Mouse (Mus musculus) lung, adult 2 months (tissue): ENCODE results near the gene Kat2a. TPM values are rescaled to one million over a fixed set of nuclear protein-coding genes. Genes with fewer than 3 reads are reported as not detected.

Source experiments
- DNase-seq: peaks from one replicate; pipeline ENCODE4 v3.0.0; 2022
- H3K4me1 ChIP-seq: fragments of 200-500 bp; 2 replicates; pipeline ENCODE4 v1.6.1; 2011; ENCODE audit warnings: low read length; ENCODE audit not compliant: control insufficient read depth, insufficient read depth
- H3K4me3 ChIP-seq: fragments of 200-500 bp; replicated peaks from 2 replicates; pipeline ENCODE3; 2011; ENCODE audit warnings: low read depth, mild to moderate bottlenecking, control low read depth, low read length; ENCODE audit errors: extremely low read depth
- CTCF ChIP-seq: fragments of 200-500 bp; IDR thresholded peaks from 2 replicates; pipeline ENCODE4 v1.5.1; 2011; ENCODE audit warnings: mild to moderate bottlenecking, low read length, control low read depth; ENCODE audit not compliant: insufficient read depth
- POLR2A ChIP-seq: fragments of 200-500 bp; IDR thresholded peaks from 2 replicates; pipeline ENCODE4 v1.6.1; 2011; ENCODE audit warnings: low read depth, mild to moderate bottlenecking, control low read depth, low read length, borderline replicate concordance; ENCODE audit errors: extremely low read depth
- WGBS: fragments of 180-500 bp; shearing (Covaris S2); methylation state at CpG from one replicate; pipeline ENCODE4 v1.1.7; 2018; 5-methylcytosine and 5-hydroxymethylcytosine counted together
- polyA plus RNA-seq: library from polyadenylated mRNA; depleted of rRNA; stranded (reverse); fragments of >200 nt; gene quantifications from 2 replicates; pipeline ENCODE4 v1.2.3, GENCODE M21; 2012

The Kat2a gene
- polyA plus RNA-seq, 1 experiment = 28.2 TPM

DNA sequence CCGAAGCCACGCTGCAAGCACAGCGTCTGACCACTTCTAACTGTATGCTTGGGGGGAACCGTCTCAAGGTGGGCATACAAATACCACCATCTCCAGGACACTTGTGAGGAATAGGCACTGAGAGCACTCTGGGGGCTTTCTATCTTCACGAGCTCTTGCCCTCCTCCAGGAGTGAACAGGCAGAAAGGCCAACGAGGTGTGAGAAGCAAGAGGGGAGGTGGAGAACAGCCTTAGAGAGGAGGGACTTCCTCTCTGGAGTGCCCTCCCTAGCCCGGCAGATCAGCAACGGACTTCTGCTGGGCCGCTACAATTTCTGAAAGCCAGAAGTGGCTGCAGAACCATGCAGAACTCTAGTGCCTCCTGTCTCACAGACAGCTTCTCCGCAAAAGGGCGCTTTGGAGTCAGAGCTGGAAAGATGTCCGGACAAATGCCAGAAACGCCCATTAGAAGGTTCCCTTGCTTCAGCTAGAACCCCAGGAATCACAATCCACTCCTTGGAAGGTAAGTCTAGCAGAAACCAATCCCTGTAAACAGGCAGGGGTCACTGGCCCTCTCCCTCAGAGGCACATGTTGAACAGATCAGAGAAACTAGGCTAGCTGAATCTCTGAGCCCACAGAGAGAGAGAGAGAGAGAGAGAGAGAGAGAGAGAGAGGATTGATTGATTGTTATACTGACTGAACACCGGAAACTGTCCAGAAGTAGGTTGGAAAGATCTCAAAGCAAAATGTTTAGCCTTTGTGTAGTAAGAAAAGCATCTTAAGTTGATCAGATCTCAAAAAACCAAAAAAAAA is 23.9 kb upstream of the Kat2a start:
- WGBS = 33% methylated on average over 14 of the region's 14 CpGs
- no peak for DNase-seq
- H3K4me1 ChIP-seq = peaks cover 18% of the 10 kb centered on the region
- TF ChIP-seq CTCF (no peak), POLR2A (no peak)
- peak overlapping the region; percentile 47 for H3K4me3 ChIP-seq

- Histone ChIP-seq H3K4me1 (peaks cover 18% of the 10 kb centered on the region), H3K4me3 (peak overlapping the region; percentile 14)
- TF ChIP-seq POLR2A (no peak), CTCF (no peak)
- WGBS = 71% methylated on average over 9 of the region's 9 CpGs
- no peak for DNase-seq
Observed at GRCm38 (mm10) chr11:100735134-100735865, 23.0 kb upstream of the Kat2a start.

DNA sequence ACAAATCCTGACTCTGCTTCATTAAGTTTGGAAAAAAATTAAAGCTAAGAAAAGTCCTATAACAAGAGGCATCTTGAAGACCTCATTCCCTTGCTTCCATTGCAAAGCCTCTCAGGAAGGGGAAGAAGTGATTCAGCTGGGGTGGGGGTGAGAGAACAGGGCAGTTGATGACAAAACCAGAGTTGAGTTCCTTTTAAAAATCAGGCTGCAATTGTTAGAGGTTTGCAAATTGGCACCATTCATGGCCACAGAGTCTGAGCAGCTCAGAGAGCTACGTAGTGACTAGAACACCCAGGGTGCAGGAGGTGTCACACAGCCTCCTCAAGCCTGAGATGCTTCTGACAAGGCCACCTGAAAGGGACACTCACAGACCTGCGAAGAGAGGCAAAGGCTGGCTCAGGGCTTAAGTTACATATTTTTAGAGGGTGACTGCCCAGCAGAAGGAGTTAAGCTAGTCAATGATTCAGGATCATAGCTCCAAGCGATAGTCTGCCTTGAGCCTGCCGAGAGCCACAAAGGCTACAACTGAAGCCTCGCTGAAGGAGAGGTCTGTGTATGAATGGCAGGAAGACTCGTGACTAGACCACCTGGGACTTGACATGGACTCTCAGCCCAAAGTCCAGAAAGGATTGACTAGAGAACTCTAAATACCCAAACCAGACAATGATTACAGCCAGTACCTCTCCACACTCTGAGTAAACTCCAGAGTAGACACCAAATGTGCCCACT is 18.4 kb upstream of the Kat2a start:
- WGBS = 75% methylated on average over 6 of the region's 6 CpGs
- TF ChIP-seq CTCF (no peak), POLR2A (no peak)
- no peak for DNase-seq
- H3K4me1 ChIP-seq = peaks cover 10% of the 10 kb centered on the region
- H3K4me3 ChIP-seq = no peak overlapping the region

GRCm38 (mm10) chr11:100729976-100730375 is 17.7 kb upstream of the Kat2a start:
- peaks cover 12% of the 10 kb centered on the region for H3K4me1 ChIP-seq
- no peak for TF ChIP-seq POLR2A
- no peak for TF ChIP-seq CTCF
- 62% methylated on average over 4 of the region's 4 CpGs for WGBS
- no peak overlapping the region for H3K4me3 ChIP-seq
- DNase-seq = no peak

GRCm38 (mm10) chr11:100728601-100729000 is 16.3 kb upstream of the Kat2a start:
- Histone ChIP-seq H3K4me1 (peaks cover 21% of the 10 kb centered on the region), H3K4me3 (no peak overlapping the region)
- 79% methylated on average over 6 of the region's 6 CpGs for WGBS
- TF ChIP-seq CTCF = no peak
- no peak for TF ChIP-seq POLR2A
- DNase-seq = no peak

DNA sequence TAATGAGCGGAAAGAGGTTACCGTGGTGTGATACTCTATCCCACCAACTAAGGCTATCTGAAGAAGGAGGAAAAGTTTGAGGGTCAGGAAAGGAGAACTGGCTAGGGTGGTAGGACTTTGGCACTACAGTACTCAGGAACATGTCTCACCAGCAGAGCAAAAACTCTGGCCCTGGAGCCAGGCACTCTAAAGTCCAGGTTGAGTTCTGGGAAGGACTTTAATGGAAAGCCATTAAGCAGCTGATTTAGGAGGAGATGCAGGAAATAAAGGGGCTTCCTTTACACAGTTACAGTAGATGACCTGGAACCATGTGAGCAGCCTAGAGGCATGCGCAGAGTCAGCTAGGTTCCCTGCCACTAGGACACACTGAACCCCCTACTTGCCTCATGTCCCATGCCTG is 14.9 kb upstream of the Kat2a start:
- H3K4me3 ChIP-seq = no peak overlapping the region
- TF ChIP-seq CTCF (no peak), POLR2A (no peak)
- DNase-seq = no peak
- peaks cover 28% of the 10 kb centered on the region for H3K4me1 ChIP-seq
- WGBS = 88% methylated on average over 3 of the region's 3 CpGs

GRCm38 (mm10) chr11:100724919-100725512 is 12.8 kb upstream of the Kat2a start:
- 17% methylated on average over 5 of the region's 5 CpGs for WGBS
- H3K4me1 ChIP-seq = peaks cover 41% of the 10 kb centered on the region
- no peak for TF ChIP-seq CTCF
- peak; percentile 44; the same call in 1 of the 2 replicates for TF ChIP-seq POLR2A
- no peak overlapping the region for H3K4me3 ChIP-seq
- peak; percentile 30 for DNase-seq

GRCm38 (mm10) chr11:100722493-100723028 is 10.3 kb upstream of the Kat2a start:
- no peak for DNase-seq
- no peak for TF ChIP-seq CTCF
- H3K4me3 ChIP-seq = no peak overlapping the region
- 29% methylated on average over 2 of the region's 2 CpGs for WGBS
- H3K4me1 ChIP-seq = peaks cover 44% of the 10 kb centered on the region
